Mouse (Mus musculus) gastrocnemius, postnatal 14 days (tissue): ENCODE measurements at regions not wholly inside any gene's neighbourhood (a gene's known extent, or its start where the extent isn't known, plus 50 kb on each side); places are given as distances from the start of the nearest gene placed in this dataset.
"Not testable (repeated sequence)": the region's sequence is repeated elsewhere in the genome, so short reads cannot be mapped to it uniquely, and the experiment has no call there.

Experiments used
- DNase-seq: peaks from one replicate; pipeline ENCODE4 v3.0.0; 2021; ENCODE audit warnings: mixed read lengths
- intact Hi-C: fragments of 180-260 bp; cut with DNase I; formaldehyde crosslinking; loops from one replicate; pipeline ENCODE4 v1.15.1; 2025; ENCODE audit warnings: low total_unique reads
- microRNA-seq, 2 experiments: library from miRNA; unstranded; fragments of <30 nt; microRNA quantifications; one replicate each; pipeline ENCODE4 v1.2.0; 2021

DNA sequence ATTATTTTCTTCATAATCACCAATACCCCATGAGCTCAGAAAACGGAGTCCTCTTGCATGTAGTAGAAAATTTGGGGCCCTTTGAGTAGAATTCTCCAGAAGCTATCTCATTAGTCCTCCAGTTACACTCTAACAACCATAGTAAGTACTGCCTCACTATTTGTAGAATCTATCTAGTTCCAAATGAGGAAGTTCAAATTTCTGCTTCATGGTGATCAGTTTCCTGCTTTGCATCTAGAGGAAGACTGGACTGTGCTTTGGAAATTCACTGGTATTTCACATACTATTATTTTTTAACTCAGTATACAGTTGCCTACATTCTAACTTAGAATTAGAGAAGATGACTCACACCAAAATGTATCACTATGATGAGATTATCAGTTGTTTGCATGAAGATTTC lies 1018.7 kb downstream of the Adam6a start:
- no peak for DNase-seq
- intact Hi-C loops = no loop called here

DNA sequence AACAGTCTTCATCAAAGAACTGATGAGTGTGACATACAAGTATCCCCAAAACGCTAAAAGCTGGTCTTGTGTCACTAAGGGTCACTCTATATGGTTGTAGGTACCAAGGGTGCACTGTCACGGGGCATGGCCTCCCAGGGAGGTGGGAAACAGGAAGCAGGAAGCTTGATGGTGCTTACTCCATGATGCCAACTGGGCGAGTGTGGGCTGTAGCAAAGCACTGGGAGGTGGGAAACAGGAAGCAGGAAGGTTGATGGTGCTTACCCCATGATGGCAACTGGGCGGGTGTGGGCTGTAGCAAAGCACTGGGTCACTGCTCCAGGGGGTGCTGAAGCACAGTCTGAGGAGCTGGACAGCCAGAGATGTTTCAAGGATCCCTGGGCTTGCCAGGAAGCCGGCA lies 1019.3 kb downstream of the Adam6a start:
- intact Hi-C loops = no loop called here
- DNase-seq = no peak

DNA sequence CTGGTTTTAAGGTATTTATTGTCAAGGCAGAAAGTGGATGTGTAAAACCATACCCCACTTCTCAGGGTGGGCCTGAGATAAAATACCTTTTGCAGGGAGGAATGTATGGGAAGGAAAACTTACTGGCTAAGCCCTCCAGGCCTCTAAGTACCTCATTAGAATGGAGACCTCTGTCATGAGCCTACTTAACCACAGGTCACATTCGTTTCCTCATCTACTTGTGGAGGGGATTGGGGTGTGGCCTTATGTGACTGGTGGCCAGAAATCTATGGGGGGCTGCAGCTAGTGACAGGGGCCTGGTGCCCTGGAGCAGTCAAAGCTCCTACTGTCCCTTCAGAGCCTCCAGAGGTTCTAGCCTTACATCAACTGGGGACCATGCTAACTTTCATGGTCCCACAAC lies 1020.0 kb downstream of the Adam6a start:
- no peak for DNase-seq
- intact Hi-C loops = no loop called here

DNA sequence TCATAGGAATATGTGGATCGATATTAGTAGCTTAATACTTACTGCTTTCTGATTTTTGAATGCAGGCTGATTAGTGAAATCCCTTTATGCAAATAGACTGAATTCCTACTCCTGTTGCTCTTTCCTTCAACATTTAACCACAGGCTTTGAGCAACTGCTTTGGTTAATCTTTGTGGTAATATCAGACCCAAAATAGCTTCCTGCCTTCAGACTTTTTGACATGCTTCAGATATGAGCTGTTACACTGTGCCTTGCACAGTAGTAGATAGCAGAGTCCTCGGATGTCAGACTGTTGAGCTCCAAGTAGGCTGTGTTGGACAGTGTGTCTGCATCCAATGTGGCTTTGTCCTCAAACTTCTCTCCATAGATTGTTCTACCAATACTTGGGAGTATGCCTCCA lies 1020.6 kb downstream of the Adam6a start:
- intact Hi-C loops = no loop called here
- no peak for DNase-seq

DNA sequence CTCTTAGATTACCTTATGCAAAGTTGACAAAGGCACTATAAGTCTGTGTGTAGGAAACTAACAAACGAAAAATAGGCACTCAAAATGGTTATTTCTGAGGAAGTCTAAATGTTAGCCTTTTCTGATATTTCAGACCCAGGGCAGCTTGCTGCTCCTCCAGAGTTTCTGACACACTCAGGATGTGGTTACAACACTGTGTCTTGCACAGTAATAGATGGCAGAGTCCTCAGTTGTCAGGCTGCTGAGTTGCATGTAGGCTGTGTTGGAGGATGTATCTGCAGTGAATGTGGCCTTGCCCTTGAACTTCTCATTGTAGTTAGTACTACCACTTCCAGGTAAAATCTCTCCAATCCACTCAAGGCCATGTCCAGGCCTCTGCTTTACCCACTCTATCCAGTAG lies 1039.7 kb downstream of the Adam6a start:
- intact Hi-C loops = no loop called here
- no peak for DNase-seq

DNA sequence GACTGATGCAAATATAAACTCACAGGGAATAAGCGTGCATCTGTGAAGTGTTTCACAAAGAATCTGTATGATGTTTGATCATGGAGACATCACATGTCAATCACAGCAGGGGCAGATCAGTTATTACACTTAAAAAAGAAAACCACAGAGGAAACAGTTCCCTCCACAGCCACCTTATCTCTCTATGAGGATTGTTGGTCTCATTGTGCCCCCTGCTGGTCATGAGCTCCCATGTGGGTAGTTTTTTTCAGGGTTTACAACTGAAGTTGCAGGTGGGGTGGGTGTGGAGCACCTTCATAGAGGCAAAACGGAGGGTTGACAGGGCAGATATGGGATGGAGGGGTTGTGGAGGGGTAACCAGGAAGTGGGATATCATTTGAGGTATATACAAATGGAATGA lies 1043.5 kb downstream of the Adam6a start:
- intact Hi-C loops = no loop called here
- DNase-seq = no peak

DNA sequence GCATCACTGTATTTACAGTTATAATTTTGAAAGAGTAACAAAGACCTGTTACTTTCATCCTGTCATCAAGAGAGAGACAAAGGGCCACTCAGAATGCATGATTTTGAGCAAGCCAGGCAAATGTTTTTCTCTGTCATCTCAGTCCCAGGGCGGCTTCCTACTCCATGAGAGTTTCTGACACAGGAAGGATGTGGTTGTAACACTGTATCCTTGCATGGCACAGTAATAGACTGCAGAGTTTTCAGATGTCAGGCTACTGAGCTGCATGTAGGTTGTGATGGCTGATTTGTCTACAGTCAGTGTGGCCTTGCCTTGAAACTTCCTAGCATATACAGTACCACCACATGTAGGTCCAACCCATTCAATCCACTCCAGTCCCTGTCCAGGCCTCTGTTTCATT lies 1054.0 kb downstream of the Adam6a start:
- DNase-seq = no peak
- intact Hi-C loops = no loop called here

DNA sequence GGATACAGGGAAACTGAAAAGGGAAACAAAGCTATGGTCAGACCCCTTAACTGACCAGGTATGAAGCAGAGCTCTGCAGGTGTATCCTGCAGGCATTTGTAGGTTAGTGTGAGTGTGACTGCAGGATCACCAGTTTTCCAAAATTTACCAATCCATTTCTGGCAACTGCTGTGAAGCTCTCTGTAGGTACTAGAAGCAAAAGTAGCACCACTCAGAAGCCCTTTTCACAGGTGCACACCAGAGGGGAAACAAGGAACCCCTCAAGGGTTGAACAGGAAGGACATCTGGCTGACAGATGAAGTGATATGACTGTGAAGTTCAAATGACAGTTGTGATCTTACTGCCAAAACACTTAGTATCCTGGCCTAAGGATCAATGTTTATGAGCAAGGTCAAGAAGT lies 1065.5 kb downstream of the Adam6a start:
- DNase-seq = no peak
- intact Hi-C loops = no loop called here

DNA sequence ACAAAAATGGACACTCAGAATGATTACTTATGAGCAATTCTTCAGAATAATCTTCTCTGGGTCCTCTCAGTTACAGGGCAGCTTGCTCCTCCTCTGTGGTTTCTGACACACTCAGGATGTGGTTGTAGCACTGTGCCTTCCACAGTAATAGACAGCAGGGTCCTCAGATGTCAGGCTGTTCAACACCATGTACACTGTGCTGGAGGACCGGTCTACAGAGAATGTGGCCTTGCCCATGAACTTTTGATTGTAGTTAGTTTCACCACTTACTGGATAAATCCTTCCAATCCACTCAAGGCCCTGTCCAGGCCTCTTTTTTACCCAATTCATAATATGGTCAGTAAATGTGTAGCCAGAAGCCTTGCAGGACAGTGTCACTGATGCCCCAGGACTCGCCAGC lies 1068.4 kb downstream of the Adam6a start:
- intact Hi-C loops = no loop called here
- no peak for DNase-seq

DNA sequence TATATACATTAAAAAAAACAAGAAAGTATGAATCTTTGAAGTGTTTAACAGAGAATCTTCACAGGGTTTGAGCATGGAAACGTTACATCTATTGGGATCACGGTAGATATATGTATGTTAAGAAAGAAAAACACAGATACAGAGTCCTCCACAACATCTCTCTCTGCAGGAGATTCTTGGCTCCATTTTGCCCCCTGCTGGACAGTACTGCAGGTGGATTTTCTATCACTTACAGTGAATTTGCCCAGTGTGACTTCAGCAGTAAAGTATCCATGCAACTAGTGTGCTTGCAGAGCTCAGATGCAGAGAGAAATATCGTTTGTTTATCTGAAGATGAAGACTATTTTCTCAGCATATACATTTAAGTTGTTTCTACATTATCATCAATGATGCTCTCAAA lies 1071.5 kb downstream of the Adam6a start:
- no peak for DNase-seq
- intact Hi-C loops = no loop called here

DNA sequence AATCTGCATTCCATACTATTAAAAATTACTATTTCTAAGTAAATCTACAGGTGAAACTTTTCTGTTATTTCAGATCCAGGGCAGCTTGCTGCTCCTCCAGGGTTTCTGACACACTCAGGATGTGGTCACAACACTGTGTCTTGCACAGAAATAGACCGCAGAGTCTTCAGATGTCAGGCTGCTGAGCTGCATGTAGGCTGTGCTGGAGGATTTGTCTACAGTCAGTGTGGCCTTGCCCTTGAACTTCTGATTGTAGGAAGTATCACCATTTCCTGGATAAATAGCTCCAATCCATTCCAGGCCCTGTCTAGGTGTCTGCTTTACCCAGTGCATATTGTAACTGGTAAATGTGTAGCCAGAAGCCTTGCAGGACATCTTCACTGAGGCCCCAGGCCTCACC lies 1072.0 kb downstream of the Adam6a start:
- intact Hi-C loops = no loop called here
- no peak for DNase-seq

DNA sequence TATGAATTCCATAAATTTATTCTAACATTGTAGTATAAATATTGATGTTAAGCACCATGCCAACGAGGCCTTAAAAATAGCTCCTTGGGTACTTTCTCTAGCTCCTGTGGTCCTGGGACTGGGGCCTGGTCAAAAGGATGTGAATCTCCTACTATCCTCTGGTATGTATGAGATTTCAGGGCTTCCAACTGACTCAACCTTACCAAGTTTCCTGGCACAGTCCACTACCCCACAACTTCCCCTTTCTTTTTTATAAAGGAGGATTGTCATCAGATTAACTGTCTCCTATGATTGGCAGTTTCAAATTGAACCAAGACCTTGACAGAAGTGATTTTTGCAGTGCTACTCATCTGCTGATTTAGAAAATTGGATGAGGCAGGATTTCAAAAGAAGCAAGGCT lies 1097.4 kb downstream of the Adam6a start:
- intact Hi-C loops = no loop called here
- DNase-seq = no peak

DNA sequence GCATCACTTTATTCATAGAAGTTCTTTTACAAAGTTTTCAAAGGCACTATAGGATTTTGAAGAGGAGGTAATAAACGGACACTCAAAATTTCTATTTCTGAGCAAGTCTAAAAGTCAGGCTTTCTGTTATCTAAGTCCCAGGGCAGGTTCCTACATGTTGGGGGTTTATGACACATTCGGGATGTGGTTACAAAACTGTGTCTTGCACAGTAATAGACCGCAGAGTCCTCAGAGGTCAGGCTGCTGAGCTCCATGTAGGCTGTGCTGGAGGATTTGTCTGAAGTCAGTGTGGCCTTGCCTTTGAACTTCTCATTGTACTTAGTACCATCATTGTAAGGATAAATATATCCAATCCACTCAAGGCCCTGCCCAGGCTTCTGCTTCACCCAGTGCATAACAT lies 1102.7 kb downstream of the Adam6a start:
- intact Hi-C loops = no loop called here
- no peak for DNase-seq

DNA sequence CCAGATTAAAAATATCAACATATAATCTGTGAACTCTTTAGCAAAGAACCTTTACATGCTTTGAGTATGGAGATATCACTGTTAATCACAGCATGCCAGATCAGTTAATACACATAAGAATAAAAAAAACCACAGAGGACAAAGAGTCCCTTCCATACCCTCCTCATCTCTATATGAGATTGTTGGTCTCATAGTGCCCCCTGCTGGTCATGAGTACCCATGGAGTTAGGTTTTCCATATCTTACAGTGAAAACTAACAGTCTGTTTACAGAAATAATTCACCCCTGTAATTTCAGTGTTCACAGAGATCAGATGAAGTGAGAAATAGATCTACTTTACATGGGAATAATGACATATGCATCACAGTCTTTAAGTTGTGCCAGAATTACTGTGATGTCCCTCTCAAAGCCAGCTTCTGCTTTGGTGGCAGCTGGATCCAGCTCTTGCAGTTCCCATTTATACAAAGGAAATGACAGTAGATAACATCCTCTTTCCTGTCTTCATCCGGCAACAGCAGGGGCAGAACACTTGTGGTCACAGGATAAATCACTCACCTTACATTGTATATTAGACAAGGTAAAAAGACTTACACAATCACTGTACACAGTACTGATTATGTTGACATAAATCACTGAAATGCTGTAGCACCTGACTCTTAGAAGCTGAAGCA lies 1106.9 kb downstream of the Adam6a start:
- intact Hi-C loops, DNase-seq: not testable (repeated sequence)

DNA sequence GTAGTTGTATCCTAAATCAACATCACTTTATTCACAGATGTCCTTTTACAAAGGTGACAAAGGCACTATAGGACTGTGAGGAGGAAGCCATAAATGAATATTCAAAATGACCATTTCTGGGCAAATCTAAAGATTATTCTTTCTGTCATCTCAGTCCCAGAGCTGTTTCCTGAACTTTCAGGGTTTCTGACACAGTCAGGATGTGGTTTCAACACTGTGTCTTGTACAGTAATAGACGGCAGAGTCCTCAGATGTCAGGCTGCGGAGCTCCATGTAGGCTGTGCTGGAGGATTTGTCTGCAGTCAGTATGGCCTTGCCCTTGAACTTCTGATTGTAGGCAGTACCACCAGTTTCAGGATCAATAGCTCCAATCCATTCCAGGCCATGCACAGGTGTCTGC lies 1113.4 kb downstream of the Adam6a start:
- DNase-seq, intact Hi-C loops: not testable (repeated sequence)

Small RNA genes lying in the stretch of these regions (microRNA-seq; reads per million reads assigned to microRNA genes)
- gene Mir7094-1 = 0 reads per million in 2 experiments
- gene Mir7094-2 = 0 reads per million in 2 experiments
